Mouse (Mus musculus): Measurements from ENCODE around the gene Arid1b. TPM values are rescaled to one million over a fixed set of nuclear protein-coding genes. Genes with fewer than 3 reads are reported as not detected.

Arid1b gene
- polyA plus RNA-seq, 1 experiment from 2014 or later, result 8.7 TPM

DNA sequence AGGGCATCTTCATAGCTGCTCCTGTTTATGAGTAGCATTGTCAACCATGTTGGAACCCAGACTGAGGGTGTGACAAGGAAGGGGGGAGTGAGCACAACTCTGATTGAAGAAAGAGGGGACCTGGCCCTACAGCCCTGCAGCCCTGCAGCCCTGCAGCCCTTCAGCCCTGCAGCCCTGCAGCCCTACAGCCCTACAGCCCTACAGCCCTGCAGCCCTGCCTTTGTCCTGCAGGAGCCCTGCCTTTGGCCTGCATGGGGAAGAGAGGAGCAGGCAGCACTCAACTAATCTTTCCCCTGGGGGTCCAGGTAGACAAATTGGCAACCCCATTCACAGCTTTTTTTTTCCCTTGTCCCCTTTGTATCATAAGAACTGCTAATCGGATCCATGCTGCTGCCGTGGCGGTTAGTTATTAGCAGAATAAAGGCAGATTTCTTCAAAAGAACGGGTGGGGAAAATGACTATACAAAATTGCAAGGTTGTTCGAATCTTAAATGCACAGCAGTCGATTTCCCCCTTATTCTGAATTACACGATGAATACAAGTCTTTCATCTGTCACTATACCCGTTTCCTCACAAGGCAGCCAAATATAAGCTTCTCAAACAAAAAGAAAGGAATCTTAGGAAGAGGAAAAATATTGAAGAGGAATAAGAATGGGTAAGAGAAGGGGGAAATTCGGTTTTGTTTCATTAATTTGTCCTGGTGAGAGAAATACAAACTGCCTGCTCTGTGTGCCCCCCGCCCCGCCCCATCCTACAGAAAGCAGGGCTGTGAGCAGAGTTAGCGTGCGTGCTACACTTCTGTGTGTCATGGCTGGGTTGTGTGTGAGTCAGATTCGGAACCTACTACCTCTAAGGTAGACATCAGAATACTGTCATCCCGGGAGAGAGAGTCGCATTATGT is 260.8 kb downstream of the Arid1b start:
- no peaks in the 10 kb centered on the region for H3K27me3 ChIP-seq (ENCODE audit: control insufficient read depth, insufficient read depth, low read length)
- 78% methylated on average over 16 of the region's 16 CpGs for WGBS
- no peak overlapping the region for H3K27ac ChIP-seq (replicated peaks in 1 of 2; ENCODE audit: control insufficient read depth in 1 of 2, insufficient read depth in 1 of 2, low read depth in 2 of 2, low read length in 2 of 2)
- no peaks in the 10 kb centered on the region for H3K9me3 ChIP-seq (ENCODE audit: control insufficient read depth, low read length)
- H3K9ac ChIP-seq (ENCODE audit: low read length), result no peak overlapping the region
- no peak overlapping the region for H3K4me3 ChIP-seq (ENCODE audit: control insufficient read depth in 1 of 2, insufficient read depth in 1 of 2, low read depth in 1 of 2, low read length in 2 of 2)
- H3K4me2 ChIP-seq (ENCODE audit: low read length), result no peak overlapping the region
- H3K4me1 ChIP-seq (ENCODE audit: control insufficient read depth in 2 of 2, insufficient read depth in 2 of 2, low read length in 2 of 2), result peaks cover 5 to 8% of the 10 kb centered on the region in 2 experiments
- H3K36me3 ChIP-seq (ENCODE audit: control insufficient read depth, insufficient read depth, low read length), result no peaks in the 10 kb centered on the region
- no peak for ATAC-seq (ENCODE audit: insufficient number of reproducible peaks, insufficient read depth, low FRiP score, low read depth)

DNA sequence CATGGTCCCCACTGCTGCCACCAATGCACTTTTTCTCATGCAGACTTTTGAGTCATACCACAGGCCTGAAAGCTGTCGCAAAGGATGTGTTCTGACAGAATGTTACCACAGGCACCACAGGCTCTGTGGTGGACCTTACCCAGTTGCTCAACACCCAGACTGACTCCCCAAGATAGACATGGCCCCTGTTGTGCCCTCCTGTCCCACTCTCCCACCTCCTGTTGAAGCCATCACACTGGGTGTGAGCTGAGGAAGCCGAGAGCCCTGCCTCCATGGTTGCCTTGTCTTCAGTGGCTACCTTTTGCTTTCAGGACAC is 261.4 kb downstream of the Arid1b start:
- WGBS, result 90% methylated on average over 2 of the region's 2 CpGs
- no peak overlapping the region for H3K9ac ChIP-seq (ENCODE audit: low read length)
- peaks cover 5 to 8% of the 10 kb centered on the region in 2 experiments for H3K4me1 ChIP-seq (ENCODE audit: control insufficient read depth in 2 of 2, insufficient read depth in 2 of 2, low read length in 2 of 2)
- H3K36me3 ChIP-seq (ENCODE audit: control insufficient read depth, insufficient read depth, low read length), result no peaks in the 10 kb centered on the region
- no peak overlapping the region for H3K4me3 ChIP-seq (ENCODE audit: control insufficient read depth in 1 of 2, insufficient read depth in 1 of 2, low read depth in 1 of 2, low read length in 2 of 2)
- H3K27me3 ChIP-seq (ENCODE audit: control insufficient read depth, insufficient read depth, low read length), result no peaks in the 10 kb centered on the region
- ATAC-seq (ENCODE audit: insufficient number of reproducible peaks, insufficient read depth, low FRiP score, low read depth), result no peak
- H3K4me2 ChIP-seq (ENCODE audit: low read length), result no peak overlapping the region
- H3K9me3 ChIP-seq (ENCODE audit: control insufficient read depth, low read length), result no peaks in the 10 kb centered on the region
- H3K27ac ChIP-seq (replicated peaks in 1 of 2; ENCODE audit: control insufficient read depth in 1 of 2, insufficient read depth in 1 of 2, low read depth in 2 of 2, low read length in 2 of 2), result no peak overlapping the region

DNA sequence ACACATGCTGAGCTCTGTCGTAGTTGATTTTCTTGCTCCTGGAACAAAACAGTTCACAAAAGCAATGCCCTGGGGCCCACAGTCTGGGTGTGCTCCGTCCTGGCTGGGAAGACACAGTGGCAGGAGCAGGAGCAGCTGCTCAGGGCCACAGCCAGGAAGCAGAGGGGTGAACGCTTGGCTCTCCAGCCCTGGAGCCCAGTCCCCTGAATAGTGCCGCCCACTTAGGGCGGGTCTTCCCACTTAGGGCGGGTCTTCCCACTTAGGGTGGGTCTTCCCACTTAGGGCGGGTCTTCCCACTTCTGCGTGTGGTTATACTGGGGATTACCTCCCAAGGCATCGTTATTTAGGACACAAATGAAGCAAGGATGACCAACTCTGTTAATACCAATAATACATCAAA is 264.8 kb downstream of the Arid1b start:
- H3K27me3 ChIP-seq (ENCODE audit: control insufficient read depth, insufficient read depth, low read length), result no peaks in the 10 kb centered on the region
- no peak overlapping the region for H3K4me2 ChIP-seq (ENCODE audit: low read length)
- no peak overlapping the region for H3K4me3 ChIP-seq (ENCODE audit: control insufficient read depth in 1 of 2, insufficient read depth in 1 of 2, low read depth in 1 of 2, low read length in 2 of 2)
- WGBS, result 74% methylated on average over 9 of the region's 9 CpGs
- no peak overlapping the region for H3K9ac ChIP-seq (ENCODE audit: low read length)
- no peaks in the 10 kb centered on the region for H3K9me3 ChIP-seq (ENCODE audit: control insufficient read depth, low read length)
- peaks cover 3% of the 10 kb centered on the region; the same call in 1 of the 2 replicates for H3K36me3 ChIP-seq (ENCODE audit: control insufficient read depth, insufficient read depth, low read length)
- H3K4me1 ChIP-seq (ENCODE audit: control insufficient read depth in 2 of 2, insufficient read depth in 2 of 2, low read length in 2 of 2), result peaks cover 9 to 14% of the 10 kb centered on the region in 2 experiments
- no peak for ATAC-seq (ENCODE audit: insufficient number of reproducible peaks, insufficient read depth, low FRiP score, low read depth)
- H3K27ac ChIP-seq (replicated peaks in 1 of 2; ENCODE audit: control insufficient read depth in 1 of 2, insufficient read depth in 1 of 2, low read depth in 2 of 2, low read length in 2 of 2), result no peak overlapping the region

DNA sequence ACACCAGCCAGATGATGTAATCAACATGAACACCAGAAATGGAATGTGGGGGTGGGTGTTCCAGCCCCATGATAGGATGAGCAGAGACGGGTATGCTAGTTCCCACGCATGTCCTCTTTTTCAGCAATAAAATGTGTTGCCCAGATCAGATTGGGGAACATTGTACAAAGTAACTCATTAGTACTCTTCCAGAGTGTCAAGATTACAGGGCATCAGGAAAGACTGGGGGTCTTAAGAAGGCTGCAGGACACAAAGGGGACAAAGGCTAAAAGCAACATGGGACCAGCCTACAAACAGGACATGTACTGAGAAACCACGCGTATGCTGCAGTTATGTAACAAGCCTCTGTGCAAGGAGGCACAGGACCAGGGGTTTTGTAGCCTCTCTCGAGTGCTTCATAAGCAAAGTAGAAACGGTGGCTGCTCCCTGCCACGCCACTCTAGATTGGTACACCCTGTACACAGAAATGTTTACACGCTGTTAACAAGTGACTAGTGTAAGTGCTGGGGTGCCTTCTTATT is 267.1 kb downstream of the Arid1b start:
- peaks cover 9 to 14% of the 10 kb centered on the region in 2 experiments for H3K4me1 ChIP-seq (ENCODE audit: control insufficient read depth in 2 of 2, insufficient read depth in 2 of 2, low read length in 2 of 2)
- no peaks in the 10 kb centered on the region for H3K27me3 ChIP-seq (ENCODE audit: control insufficient read depth, insufficient read depth, low read length)
- H3K9ac ChIP-seq (ENCODE audit: low read length), result no peak overlapping the region
- no peak overlapping the region for H3K4me3 ChIP-seq (ENCODE audit: control insufficient read depth in 1 of 2, insufficient read depth in 1 of 2, low read depth in 1 of 2, low read length in 2 of 2)
- 83% methylated on average over 8 of the region's 8 CpGs for WGBS
- peaks cover 12% of the 10 kb centered on the region for H3K36me3 ChIP-seq (ENCODE audit: control insufficient read depth, insufficient read depth, low read length)
- no peaks in the 10 kb centered on the region for H3K9me3 ChIP-seq (ENCODE audit: control insufficient read depth, low read length)
- ATAC-seq (ENCODE audit: insufficient number of reproducible peaks, insufficient read depth, low FRiP score, low read depth), result no peak
- no peak overlapping the region for H3K4me2 ChIP-seq (ENCODE audit: low read length)
- no peak overlapping the region for H3K27ac ChIP-seq (replicated peaks in 1 of 2; ENCODE audit: control insufficient read depth in 1 of 2, insufficient read depth in 1 of 2, low read depth in 2 of 2, low read length in 2 of 2)

DNA sequence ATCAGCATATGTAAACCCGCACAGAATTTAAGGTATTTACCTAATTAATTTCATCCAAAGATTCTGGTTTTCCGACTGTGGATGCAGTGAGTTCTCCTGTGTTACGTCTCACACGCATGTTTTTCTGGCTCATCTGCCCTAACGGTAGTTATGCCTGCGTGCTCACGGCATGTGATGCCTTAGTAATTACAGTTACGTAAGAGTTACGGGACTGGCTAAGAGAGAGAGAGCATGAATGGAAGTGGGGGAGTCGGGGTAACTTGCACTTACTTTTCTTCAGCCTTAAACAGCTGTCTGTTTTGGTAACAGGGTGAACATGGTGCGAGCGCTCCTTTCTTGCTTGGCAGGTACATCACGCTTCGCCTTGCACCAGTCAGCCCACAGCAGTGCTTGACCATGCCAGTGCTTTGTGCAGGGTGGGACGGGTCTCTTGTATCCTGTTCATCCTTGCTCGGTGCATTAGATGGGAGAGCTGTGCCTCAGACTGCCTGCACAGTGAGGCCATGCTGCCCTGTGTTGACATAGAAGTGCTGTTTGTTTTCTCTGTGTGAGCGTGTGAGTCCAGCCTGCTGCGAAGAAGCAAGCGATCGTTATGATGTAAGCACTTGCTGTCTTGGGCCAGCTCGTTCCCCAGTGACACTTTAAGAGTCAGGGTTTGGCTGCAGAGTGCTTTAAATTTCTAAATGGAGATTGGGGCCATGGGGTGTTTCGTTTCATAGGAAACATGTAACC is 267.9 kb downstream of the Arid1b start:
- no peaks in the 10 kb centered on the region for H3K9me3 ChIP-seq (ENCODE audit: control insufficient read depth, low read length)
- no peak overlapping the region for H3K27ac ChIP-seq (replicated peaks in 1 of 2; ENCODE audit: control insufficient read depth in 1 of 2, insufficient read depth in 1 of 2, low read depth in 2 of 2, low read length in 2 of 2)
- H3K9ac ChIP-seq (ENCODE audit: low read length), result no peak overlapping the region
- no peak for ATAC-seq (ENCODE audit: insufficient number of reproducible peaks, insufficient read depth, low FRiP score, low read depth)
- no peaks in the 10 kb centered on the region for H3K27me3 ChIP-seq (ENCODE audit: control insufficient read depth, insufficient read depth, low read length)
- H3K4me3 ChIP-seq (ENCODE audit: control insufficient read depth in 1 of 2, insufficient read depth in 1 of 2, low read depth in 1 of 2, low read length in 2 of 2), result no peak overlapping the region
- peaks cover 9 to 14% of the 10 kb centered on the region in 2 experiments for H3K4me1 ChIP-seq (ENCODE audit: control insufficient read depth in 2 of 2, insufficient read depth in 2 of 2, low read length in 2 of 2)
- H3K4me2 ChIP-seq (ENCODE audit: low read length), result no peak overlapping the region
- 75% methylated on average over 22 of the region's 22 CpGs for WGBS
- peaks cover 12% of the 10 kb centered on the region for H3K36me3 ChIP-seq (ENCODE audit: control insufficient read depth, insufficient read depth, low read length)

DNA sequence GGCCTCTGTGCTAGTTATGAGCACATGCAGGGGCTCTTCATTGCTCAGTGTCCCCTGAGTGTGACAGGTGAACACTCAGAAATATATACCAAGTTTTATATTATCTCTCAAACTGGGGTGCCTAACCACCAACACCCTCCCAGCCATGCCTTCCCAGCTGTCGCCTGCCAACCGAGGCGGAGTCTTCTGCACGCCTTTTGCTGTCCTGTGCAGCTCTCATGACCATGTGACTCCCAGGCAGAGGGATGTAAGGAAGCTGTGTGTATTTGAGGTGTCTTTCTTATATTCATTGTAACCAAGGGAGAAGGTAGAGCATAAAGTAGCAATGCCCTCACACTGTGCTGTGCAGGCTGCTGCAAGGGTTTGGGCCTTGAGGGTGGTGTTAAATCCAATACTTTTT is 268.7 kb downstream of the Arid1b start:
- no peak for ATAC-seq (ENCODE audit: insufficient number of reproducible peaks, insufficient read depth, low FRiP score, low read depth)
- Histone ChIP-seq H3K4me2 (ENCODE audit: low read length) (no peak overlapping the region), H3K36me3 (ENCODE audit: control insufficient read depth, insufficient read depth, low read length) (peaks cover 12% of the 10 kb centered on the region), H3K27ac (replicated peaks in 1 of 2; ENCODE audit: control insufficient read depth in 1 of 2, insufficient read depth in 1 of 2, low read depth in 2 of 2, low read length in 2 of 2) (no peak overlapping the region), H3K4me1 (ENCODE audit: control insufficient read depth in 2 of 2, insufficient read depth in 2 of 2, low read length in 2 of 2) (peaks cover 8 to 12% of the 10 kb centered on the region in 2 experiments), H3K9ac (ENCODE audit: low read length) (no peak overlapping the region), H3K27me3 (ENCODE audit: control insufficient read depth, insufficient read depth, low read length) (no peaks in the 10 kb centered on the region), H3K4me3 (ENCODE audit: control insufficient read depth in 1 of 2, insufficient read depth in 1 of 2, low read depth in 1 of 2, low read length in 2 of 2) (no peak overlapping the region), H3K9me3 (ENCODE audit: control insufficient read depth, low read length) (no peaks in the 10 kb centered on the region)
- 74% methylated on average over 4 of the region's 4 CpGs for WGBS

DNA sequence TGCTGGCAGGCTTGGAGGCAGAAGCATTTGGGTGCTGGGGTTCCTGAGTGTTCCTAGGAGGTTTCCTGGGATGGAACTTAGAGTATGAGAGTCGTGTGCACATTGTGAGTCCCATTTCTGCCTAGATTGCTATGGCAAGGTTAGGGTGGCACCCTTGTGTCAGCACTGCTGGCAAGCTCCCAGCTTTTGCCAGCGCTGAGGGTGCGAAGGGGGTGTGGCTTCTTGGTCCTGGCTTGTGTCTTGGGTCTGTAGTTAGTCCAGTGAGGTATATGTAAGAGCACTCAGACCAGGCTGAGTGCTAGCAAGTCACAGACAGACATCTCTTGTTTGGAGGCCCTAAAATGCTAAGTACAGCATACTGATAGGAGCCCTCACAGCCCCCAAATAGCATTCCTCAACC is 270.7 kb downstream of the Arid1b start:
- ATAC-seq (ENCODE audit: insufficient number of reproducible peaks, insufficient read depth, low FRiP score, low read depth), result no peak
- Histone ChIP-seq H3K36me3 (ENCODE audit: control insufficient read depth, insufficient read depth, low read length) (peaks cover 17% of the 10 kb centered on the region), H3K4me3 (ENCODE audit: control insufficient read depth in 1 of 2, insufficient read depth in 1 of 2, low read depth in 1 of 2, low read length in 2 of 2) (no peak overlapping the region), H3K27me3 (ENCODE audit: control insufficient read depth, insufficient read depth, low read length) (no peaks in the 10 kb centered on the region), H3K27ac (replicated peaks in 1 of 2; ENCODE audit: control insufficient read depth in 1 of 2, insufficient read depth in 1 of 2, low read depth in 2 of 2, low read length in 2 of 2) (no peak overlapping the region), H3K9ac (ENCODE audit: low read length) (no peak overlapping the region), H3K4me1 (ENCODE audit: control insufficient read depth in 2 of 2, insufficient read depth in 2 of 2, low read length in 2 of 2) (peaks cover 4 to 6% of the 10 kb centered on the region in 2 experiments; a peak in 3 of 4 replicates), H3K4me2 (ENCODE audit: low read length) (no peak overlapping the region), H3K9me3 (ENCODE audit: control insufficient read depth, low read length) (no peaks in the 10 kb centered on the region)
- WGBS, result 69% methylated on average over 3 of the region's 3 CpGs

Data from heart, embryonic 14.5 days (tissue).